Mouse (Mus musculus) liver, adult 2 months (tissue): ENCODE measurements around the gene Acot8.

Experiments
- CTCF ChIP-seq: fragments of 200-500 bp; IDR thresholded peaks from 2 replicates; pipeline ENCODE4 v1.5.1; 2011; ENCODE audit warnings: low read depth, low read length, control low read depth
- POLR2A ChIP-seq: fragments of 200-500 bp; IDR thresholded peaks from 2 replicates; pipeline ENCODE4 v1.6.1; 2011; ENCODE audit warnings: low read length, control low read depth; ENCODE audit not compliant: insufficient read depth; ENCODE audit errors: extremely low read depth

DNA sequence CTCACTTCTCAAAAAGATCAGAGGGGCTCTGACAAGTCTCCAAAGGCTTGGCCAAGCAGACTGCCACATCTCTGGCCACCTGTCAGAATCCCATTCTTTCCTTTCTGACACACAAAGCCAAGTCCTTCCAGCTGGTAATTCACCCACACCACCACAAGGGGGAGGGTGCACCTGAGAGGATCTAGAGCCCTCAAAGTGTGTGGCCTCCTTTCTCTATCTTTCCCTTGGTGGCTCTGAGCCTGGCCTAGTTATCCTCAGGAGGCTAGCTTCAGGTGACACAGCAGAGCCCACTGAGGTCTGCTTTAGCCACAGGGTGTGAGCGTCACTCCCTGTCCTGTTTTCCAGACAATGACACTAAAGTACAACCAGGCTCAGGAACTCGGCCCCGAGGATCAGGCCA is 11.4 kb downstream of the Acot8 start:
- TF ChIP-seq CTCF = peak; percentile 64; the same call in 1 of the 2 replicates
- TF ChIP-seq POLR2A = no peak
